Mouse (Mus musculus) kidney, adult 2 months (tissue): ENCODE data around the gene Nudt17. TPM values are rescaled to one million over a fixed set of nuclear protein-coding genes. Genes with fewer than 3 reads are reported as not detected.

Experiments used
- DNase-seq: peaks from one replicate; pipeline ENCODE4 v3.0.0; 2021
- H3K27ac ChIP-seq: fragments of 200-500 bp; 2 replicates; pipeline ENCODE4 v1.5.1; 2012; ENCODE audit warnings: low read depth, low read length, control low read depth, inconsistent platforms; ENCODE audit not compliant: insufficient read depth
- H3K27me3 ChIP-seq: fragments of 200-500 bp; replicated peaks from 2 replicates; pipeline ENCODE4 v1.6.1; 2012; ENCODE audit warnings: mild to moderate bottlenecking, moderate library complexity, low read length, inconsistent platforms; ENCODE audit not compliant: control insufficient read depth, insufficient read depth
- H3K36me3 ChIP-seq: fragments of 200-500 bp; 2 replicates; pipeline ENCODE4 v1.6.1; 2012; ENCODE audit warnings: mild to moderate bottlenecking, moderate library complexity, low read length, inconsistent platforms; ENCODE audit not compliant: control insufficient read depth, insufficient read depth
- H3K4me1 ChIP-seq: fragments of 200-500 bp; 2 replicates; pipeline ENCODE4 v1.6.1; 2011; ENCODE audit warnings: low read length; ENCODE audit not compliant: control insufficient read depth, insufficient read depth
- H3K4me3 ChIP-seq: fragments of 200-500 bp; 2 replicates; pipeline ENCODE4 v1.5.1; 2011; ENCODE audit warnings: mild to moderate bottlenecking, low read depth, low read length, control low read depth; ENCODE audit not compliant: insufficient read depth
- CTCF ChIP-seq: fragments of 200-500 bp; conservative IDR thresholded peaks from 2 replicates; pipeline ENCODE4 v1.5.1; 2011; ENCODE audit warnings: low read depth, mild to moderate bottlenecking, control low read depth, low read length, moderate library complexity, mixed read lengths; ENCODE audit not compliant: insufficient read depth, insufficient read length
- POLR2A ChIP-seq: fragments of 200-500 bp; IDR thresholded peaks from one replicate; pipeline ENCODE4 v1.6.1; 2011; ENCODE audit warnings: low read depth, low read length, control low read depth
- WGBS: fragments of 180-500 bp; shearing (Covaris S2); methylation state at CpG from one replicate; pipeline ENCODE4 v1.1.7; 2018; 5-methylcytosine and 5-hydroxymethylcytosine counted together
- polyA plus RNA-seq: library from polyadenylated mRNA; depleted of rRNA; stranded (reverse); fragments of >200 nt; gene quantifications from 2 replicates; pipeline ENCODE4 v1.2.3, GENCODE M21; 2012

Nudt17 gene
- polyA plus RNA-seq, 1 experiment = 3.6 TPM

GRCm38 (mm10) chr3:96737013-96737740 lies 28.8 kb upstream of the Nudt17 start:
- WGBS = 30% methylated on average over 1 of the region's 1 CpGs
- Histone ChIP-seq H3K27me3 (no peaks in the 10 kb centered on the region), H3K27ac (no peak overlapping the region), H3K36me3 (no peaks in the 10 kb centered on the region), H3K4me1 (peaks cover 10% of the 10 kb centered on the region), H3K4me3 (no peak overlapping the region)
- no peak for TF ChIP-seq CTCF
- no peak for TF ChIP-seq POLR2A
- DNase-seq = peak; percentile 33

GRCm38 (mm10) chr3:96735200-96735599 lies 26.8 kb upstream of the Nudt17 start:
- Histone ChIP-seq H3K27ac (no peak overlapping the region), H3K36me3 (no peaks in the 10 kb centered on the region), H3K27me3 (no peaks in the 10 kb centered on the region), H3K4me1 (peaks cover 21% of the 10 kb centered on the region), H3K4me3 (no peak overlapping the region)
- 88% methylated on average over 2 of the region's 2 CpGs for WGBS
- no peak for DNase-seq
- TF ChIP-seq CTCF = no peak
- TF ChIP-seq POLR2A = no peak

- peaks cover 27% of the 10 kb centered on the region for H3K4me1 ChIP-seq
- TF ChIP-seq POLR2A = no peak
- TF ChIP-seq CTCF = no peak
- no peaks in the 10 kb centered on the region; the same call in 1 of the 2 replicates for H3K36me3 ChIP-seq
- 100% methylated on average over 1 of the region's 1 CpGs for WGBS
- DNase-seq = no peak
- no peak overlapping the region for H3K27ac ChIP-seq
- H3K4me3 ChIP-seq = no peak overlapping the region
- H3K27me3 ChIP-seq = no peaks in the 10 kb centered on the region
Measured at GRCm38 (mm10) chr3:96733984-96734383, 25.6 kb upstream of the Nudt17 start.

- TF ChIP-seq CTCF (no peak), POLR2A (no peak)
- Histone ChIP-seq H3K36me3 (no peaks in the 10 kb centered on the region; the same call in 1 of the 2 replicates), H3K4me1 (peaks cover 23% of the 10 kb centered on the region), H3K27ac (no peak overlapping the region), H3K4me3 (no peak overlapping the region), H3K27me3 (no peaks in the 10 kb centered on the region)
- DNase-seq = no peak
- 61% methylated on average over 5 of the region's 5 CpGs for WGBS
Measured at GRCm38 (mm10) chr3:96730785-96731184, 22.4 kb upstream of the Nudt17 start.

GRCm38 (mm10) chr3:96729403-96729784 lies 21.0 kb upstream of the Nudt17 start:
- WGBS = 54% methylated on average over 3 of the region's 3 CpGs
- H3K36me3 ChIP-seq = no peaks in the 10 kb centered on the region; the same call in 1 of the 2 replicates
- DNase-seq = no peak
- H3K27me3 ChIP-seq = no peaks in the 10 kb centered on the region
- peaks cover 23% of the 10 kb centered on the region for H3K4me1 ChIP-seq
- no peak overlapping the region for H3K27ac ChIP-seq
- no peak overlapping the region for H3K4me3 ChIP-seq
- TF ChIP-seq POLR2A (no peak), CTCF (no peak)

- Histone ChIP-seq H3K4me3 (peak overlapping the region; percentile 92), H3K4me1 (peaks cover 23% of the 10 kb centered on the region), H3K27ac (peak overlapping the region; percentile 91), H3K36me3 (no peaks in the 10 kb centered on the region; the same call in 1 of the 2 replicates), H3K27me3 (no peaks in the 10 kb centered on the region)
- no peak for TF ChIP-seq POLR2A
- TF ChIP-seq CTCF = no peak
- WGBS = 37% methylated on average over 7 of the region's 7 CpGs
- DNase-seq = no peak
Measured at GRCm38 (mm10) chr3:96728634-96729402, 20.5 kb upstream of the Nudt17 start.
